Mouse (Mus musculus) kidney, embryonic 15.5 days (tissue): Measurements from ENCODE around the gene Sipa1l2. TPM values are rescaled to one million over a fixed set of nuclear protein-coding genes. Genes with fewer than 3 reads are reported as not detected.

Experiments
- ATAC-seq: fragments of 200-750 bp; cut with Nextera tagmentation; replicated peaks from 2 replicates; pipeline ENCODE4 v1.8.0; 2017; ENCODE audit warnings: moderate TSS enrichment; ENCODE audit not compliant: low FRiP score
- H3K27ac ChIP-seq: fragments of 300-500 bp; sonication (generic); 2 replicates; pipeline ENCODE4 v1.5.1; 2015; ENCODE audit warnings: mild to moderate bottlenecking, inconsistent platforms
- H3K27me3 ChIP-seq: fragments of 300-500 bp; sonication (generic); 2 replicates; pipeline ENCODE4 v1.6.1; 2015; ENCODE audit warnings: inconsistent platforms
- H3K36me3 ChIP-seq: fragments of 300-500 bp; sonication (generic); 2 replicates; pipeline ENCODE4 v1.6.1; 2015; ENCODE audit warnings: inconsistent platforms
- H3K4me1 ChIP-seq: fragments of 300-500 bp; sonication (generic); 2 replicates; pipeline ENCODE4 v1.6.1; 2015; ENCODE audit warnings: inconsistent platforms
- H3K4me2 ChIP-seq: fragments of 300-500 bp; sonication (generic); 2 replicates; pipeline ENCODE4 v1.6.1; 2015; ENCODE audit warnings: moderate library complexity, mild to moderate bottlenecking, inconsistent platforms
- H3K4me3 ChIP-seq: fragments of 300-500 bp; sonication (generic); replicated peaks from 2 replicates; pipeline ENCODE4 v1.5.1; 2015; ENCODE audit warnings: mild to moderate bottlenecking, inconsistent platforms
- H3K9ac ChIP-seq: fragments of 300-500 bp; sonication (generic); 2 replicates; pipeline ENCODE4 v1.6.1; 2015; ENCODE audit warnings: mild to moderate bottlenecking, inconsistent platforms
- H3K9me3 ChIP-seq: fragments of 300-500 bp; sonication (generic); replicated peaks from 2 replicates; pipeline ENCODE4 v1.6.1; 2016; ENCODE audit warnings: inconsistent platforms
- WGBS: fragments of 180-500 bp; shearing (Covaris S2); methylation state at CpG from one replicate; pipeline ENCODE4 v1.1.7; 2015; ENCODE audit warnings: mixed read lengths; 5-methylcytosine and 5-hydroxymethylcytosine counted together
- polyA plus RNA-seq: library from polyadenylated mRNA; unstranded; fragments of >200 nt; fragmentation: Nextera tagmentation; extraction: Ambion mirVana; gene quantifications from 2 replicates; pipeline ENCODE4 v1.2.1, GENCODE M21; 2015

Sipa1l2 gene
- polyA plus RNA-seq, 1 experiment from 2014 or later = 17.4 TPM

DNA sequence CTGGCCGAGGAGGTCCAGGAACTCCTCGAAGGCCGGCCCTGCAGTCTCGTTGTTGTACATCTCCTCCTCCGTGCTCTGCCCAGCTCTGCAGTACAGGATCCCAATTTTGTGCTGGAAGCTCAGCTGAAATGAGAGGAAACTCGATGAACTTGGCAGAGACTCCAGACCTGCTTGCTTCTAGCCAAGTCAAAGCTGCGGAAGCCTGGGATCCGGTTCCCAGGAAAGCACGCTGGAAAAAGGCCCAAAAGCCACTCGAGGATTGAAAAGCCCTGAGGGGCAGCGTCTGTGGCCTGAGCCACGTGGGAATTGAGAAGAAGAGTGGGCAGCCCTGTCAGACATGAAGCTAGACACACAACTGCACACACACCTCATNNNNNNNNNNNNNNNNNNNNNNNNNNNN is 94.7 kb downstream of the Sipa1l2 start:
- H3K4me1 ChIP-seq = peaks cover 5% of the 10 kb centered on the region; the same call in 1 of the 2 replicates
- WGBS = 69% methylated on average over 12 of the region's 12 CpGs

DNA sequence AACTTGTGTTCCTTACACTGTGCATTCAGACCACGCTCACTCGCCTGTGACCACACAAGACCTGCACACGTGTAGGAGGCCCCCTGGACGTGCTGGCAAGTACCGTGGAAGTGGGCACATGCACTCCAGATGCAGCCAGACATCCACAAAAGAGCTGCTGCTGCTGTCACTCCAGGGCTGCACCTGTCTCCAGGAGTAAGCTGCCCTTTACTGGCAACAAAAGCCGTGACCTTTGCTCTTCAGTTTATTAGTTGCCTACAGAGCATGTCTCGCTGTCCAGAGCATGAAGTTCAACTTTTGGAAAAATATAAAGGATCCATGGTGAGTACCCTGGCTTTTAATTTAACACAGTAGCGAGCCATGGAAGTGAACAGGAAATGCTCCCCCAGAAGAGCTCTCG is 98.2 kb downstream of the Sipa1l2 start:
- Histone ChIP-seq H3K9me3 (no peaks in the 10 kb centered on the region), H3K4me2 (no peak overlapping the region), H3K9ac (no peak overlapping the region), H3K4me1 (peaks cover 5% of the 10 kb centered on the region; the same call in 1 of the 2 replicates), H3K27ac (no peak overlapping the region), H3K4me3 (no peak overlapping the region), H3K36me3 (peaks cover 70% of the 10 kb centered on the region), H3K27me3 (no peaks in the 10 kb centered on the region)
- no peak for ATAC-seq
- WGBS = 67% methylated on average over 9 of the region's 9 CpGs

More for the DNA sequence above, 94.7 kb downstream of the Sipa1l2 start:
- Histone ChIP-seq H3K4me3 (no peak overlapping the region), H3K27ac (0 out of 2 replicates have a peak overlapping the region, but pooled peaks have one; percentile 28), H3K9ac (no peak overlapping the region), H3K4me2 (no peak overlapping the region), H3K36me3 (peaks cover 65% of the 10 kb centered on the region), H3K27me3 (no peaks in the 10 kb centered on the region), H3K9me3 (no peaks in the 10 kb centered on the region)
- ATAC-seq = no peak

DNA sequence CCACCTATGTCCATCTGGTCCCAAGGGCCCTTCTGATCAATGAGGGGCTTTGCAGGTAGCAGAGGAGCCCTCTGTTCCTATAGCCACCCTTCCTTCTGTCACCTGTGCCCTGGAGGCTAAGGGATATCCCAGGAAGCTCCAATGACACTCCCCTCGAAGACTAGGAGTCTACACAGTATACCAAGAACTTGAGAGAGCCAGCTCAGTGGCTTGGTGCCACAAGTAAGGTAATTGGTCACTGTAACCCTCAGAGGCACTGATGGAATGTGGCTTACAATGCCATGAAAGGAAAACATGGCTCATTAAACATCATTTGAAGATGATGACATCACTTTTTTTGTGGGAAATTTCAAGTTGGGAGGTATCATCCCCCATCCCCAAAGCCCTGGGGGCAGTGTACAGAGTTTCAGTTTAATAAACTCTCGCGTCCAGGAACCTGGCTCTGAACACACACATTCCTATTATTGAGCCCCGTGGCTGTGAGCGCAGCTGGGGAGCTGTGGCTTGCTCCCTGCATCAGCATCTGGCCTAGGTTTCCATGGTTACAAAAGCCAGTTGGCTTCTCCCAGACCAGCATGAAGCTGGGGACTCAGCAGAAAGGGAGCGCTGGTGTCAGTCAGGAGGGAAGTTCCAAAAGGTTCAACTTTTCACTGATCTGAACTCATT is 104.3 kb downstream of the Sipa1l2 start:
- Histone ChIP-seq H3K4me3 (no peak overlapping the region), H3K27me3 (no peaks in the 10 kb centered on the region), H3K4me2 (no peak overlapping the region), H3K9ac (no peak overlapping the region), H3K9me3 (no peaks in the 10 kb centered on the region), H3K4me1 (peaks cover 21% of the 10 kb centered on the region), H3K27ac (no peak overlapping the region), H3K36me3 (peaks cover 51% of the 10 kb centered on the region)
- WGBS = 60% methylated on average over 6 of the region's 6 CpGs
- 0 out of 2 replicates have a peak, but pooled peaks have one; percentile 15 for ATAC-seq

DNA sequence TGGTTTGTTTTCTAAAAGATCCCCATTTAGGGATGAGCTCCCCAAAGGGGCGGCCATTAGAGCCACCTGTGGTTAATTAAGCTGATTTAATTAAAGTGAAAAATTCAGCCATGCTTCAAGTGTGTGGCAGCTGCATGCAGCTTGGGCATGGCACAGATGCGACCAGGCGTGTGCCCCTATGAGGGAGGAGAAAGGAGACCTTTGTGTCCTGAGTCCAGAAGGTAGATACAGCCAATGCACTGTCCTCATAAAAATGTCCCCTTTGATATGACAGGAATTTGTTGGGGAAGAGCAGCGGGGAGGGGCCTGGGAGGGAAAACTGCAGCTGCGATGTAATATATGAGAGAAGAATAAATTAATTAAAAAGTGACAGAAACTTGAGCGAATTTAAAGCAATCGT is 106.7 kb downstream of the Sipa1l2 start:
- Histone ChIP-seq H3K36me3 (peaks cover 47% of the 10 kb centered on the region), H3K9ac (no peak overlapping the region), H3K27ac (no peak overlapping the region), H3K27me3 (no peaks in the 10 kb centered on the region), H3K4me2 (no peak overlapping the region), H3K4me1 (peaks cover 25% of the 10 kb centered on the region), H3K4me3 (no peak overlapping the region), H3K9me3 (no peaks in the 10 kb centered on the region)
- no peak for ATAC-seq
- 70% methylated on average over 7 of the region's 7 CpGs for WGBS

DNA sequence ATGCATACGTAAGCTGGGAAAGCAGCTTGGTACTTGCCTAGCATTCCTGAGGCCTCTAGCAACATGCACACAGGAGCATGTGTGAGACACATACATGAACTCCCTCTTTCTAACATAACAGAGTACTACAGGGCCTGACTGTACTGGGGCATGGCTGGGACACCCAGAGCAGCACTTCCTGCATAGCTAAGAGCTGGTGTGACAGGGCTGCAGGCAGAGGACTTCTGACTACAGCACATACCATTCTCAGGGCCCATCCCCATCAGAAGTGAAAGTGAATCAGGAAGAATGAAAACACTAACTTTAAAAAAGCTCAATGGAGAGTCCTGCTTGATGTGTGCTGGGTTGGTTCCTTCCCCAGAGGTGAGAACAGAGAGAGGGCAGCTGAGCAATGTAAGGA is 108.1 kb downstream of the Sipa1l2 start:
- no peak for ATAC-seq
- 80% methylated on average over 1 of the region's 1 CpGs for WGBS
- H3K27ac ChIP-seq = no peak overlapping the region

DNA sequence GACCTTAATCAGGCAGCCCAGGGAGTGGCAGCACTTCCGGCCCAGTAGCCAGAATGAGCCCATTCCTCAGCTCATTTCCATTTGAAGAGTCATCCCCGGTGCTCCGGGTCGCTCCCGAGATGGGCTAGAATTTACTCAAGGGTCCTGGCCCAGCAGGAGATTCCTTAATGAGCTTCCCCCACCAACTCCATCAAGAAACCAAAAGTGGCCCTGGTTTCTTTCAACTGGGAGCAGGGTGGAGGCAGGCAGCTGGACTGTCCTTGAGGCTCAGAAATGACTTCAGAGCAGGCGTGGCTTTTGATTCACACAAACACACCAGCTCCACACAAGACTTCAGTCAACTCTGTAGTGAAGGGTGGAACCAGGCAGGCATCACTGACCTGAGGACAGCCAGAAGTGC is 109.0 kb downstream of the Sipa1l2 start:
- 47% methylated on average over 6 of the region's 6 CpGs for WGBS
- no peak for ATAC-seq

More for the DNA sequence above, 108.1 kb downstream of the Sipa1l2 start:
- Histone ChIP-seq H3K36me3 (peaks cover 42% of the 10 kb centered on the region), H3K27me3 (no peaks in the 10 kb centered on the region), H3K4me2 (no peak overlapping the region), H3K9ac (no peak overlapping the region), H3K4me3 (no peak overlapping the region), H3K4me1 (peaks cover 25% of the 10 kb centered on the region), H3K9me3 (no peaks in the 10 kb centered on the region)

DNA sequence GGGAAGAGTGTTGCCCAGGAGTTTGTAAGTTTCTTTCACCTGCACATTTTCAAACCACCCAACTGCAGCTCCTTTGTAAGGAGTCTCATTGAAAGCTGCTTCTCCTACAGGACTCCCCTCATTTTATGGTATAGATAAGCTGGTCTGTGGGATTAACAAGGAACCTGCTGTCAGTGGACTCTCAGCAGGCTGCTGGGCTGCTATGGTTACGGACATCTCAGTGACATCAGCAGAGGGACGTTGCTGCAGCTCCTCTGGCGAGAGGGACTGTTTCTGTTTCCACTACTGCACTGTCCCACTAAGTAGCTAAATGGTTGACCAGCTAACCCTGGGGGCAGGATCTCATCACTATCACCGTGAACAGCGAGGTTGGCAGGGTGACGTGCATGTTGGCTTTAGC is 120.6 kb downstream of the Sipa1l2 start:
- peaks cover 84% of the 10 kb centered on the region for H3K36me3 ChIP-seq
- 0 out of 2 replicates have a peak, but pooled peaks cover 3% of the 10 kb centered on the region for H3K4me1 ChIP-seq
- ATAC-seq = no peak
- no peak overlapping the region for H3K9ac ChIP-seq
- no peak overlapping the region for H3K4me2 ChIP-seq
- H3K27ac ChIP-seq = no peak overlapping the region
- no peaks in the 10 kb centered on the region for H3K27me3 ChIP-seq
- no peaks in the 10 kb centered on the region for H3K9me3 ChIP-seq
- WGBS = 60% methylated on average over 6 of the region's 6 CpGs
- H3K4me3 ChIP-seq = no peak overlapping the region

More for the DNA sequence above, 109.0 kb downstream of the Sipa1l2 start:
- no peak overlapping the region for H3K9ac ChIP-seq
- H3K4me1 ChIP-seq = peaks cover 25% of the 10 kb centered on the region
- H3K9me3 ChIP-seq = no peaks in the 10 kb centered on the region
- no peak overlapping the region for H3K27ac ChIP-seq
- no peak overlapping the region for H3K4me2 ChIP-seq
- no peak overlapping the region for H3K4me3 ChIP-seq
- H3K36me3 ChIP-seq = peaks cover 41% of the 10 kb centered on the region
- no peaks in the 10 kb centered on the region for H3K27me3 ChIP-seq

DNA sequence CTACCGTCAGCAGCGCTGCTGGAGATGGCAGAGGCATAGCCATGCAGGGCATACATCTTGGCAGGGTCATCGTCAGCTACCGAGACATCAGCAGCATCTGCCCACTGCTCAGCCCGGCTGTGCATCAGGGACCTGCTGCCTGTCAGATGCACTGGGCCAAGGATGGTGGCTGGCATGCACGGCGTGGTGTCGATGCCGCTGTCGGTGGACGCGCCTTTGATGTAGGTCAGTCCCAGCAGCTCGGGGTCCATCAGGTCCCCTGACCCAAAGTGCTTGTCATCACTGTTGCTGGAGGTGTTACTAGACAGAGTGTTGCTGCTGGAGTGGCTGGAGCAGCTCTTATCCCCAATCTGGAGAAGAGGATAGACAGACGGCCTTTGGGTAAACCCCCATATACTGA is 122.1 kb downstream of the Sipa1l2 start:
- Histone ChIP-seq H3K27ac (no peak overlapping the region), H3K9me3 (no peaks in the 10 kb centered on the region)
- 90% methylated on average over 14 of the region's 14 CpGs for WGBS

DNA sequence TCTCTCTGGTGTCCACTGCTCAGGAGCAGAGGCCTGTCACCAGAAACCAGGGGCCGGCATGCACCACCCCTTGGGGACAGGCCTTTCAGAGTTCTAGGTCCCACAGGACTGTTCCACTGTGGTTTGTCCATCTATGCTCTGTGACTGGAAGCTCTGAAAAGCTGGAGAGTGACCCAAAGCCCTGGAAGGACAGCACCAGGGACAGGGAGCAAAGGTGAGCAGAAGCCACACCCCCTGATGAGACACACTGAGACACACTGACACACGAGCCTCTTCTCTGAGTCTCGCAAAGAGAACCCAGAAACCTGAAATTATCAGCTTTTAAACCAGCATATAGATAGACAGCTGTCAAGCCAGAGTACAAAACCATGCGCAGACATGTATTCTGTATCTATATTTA is 123.4 kb downstream of the Sipa1l2 start:
- Histone ChIP-seq H3K27me3 (no peaks in the 10 kb centered on the region), H3K36me3 (peaks cover 86% of the 10 kb centered on the region)

More for the DNA sequence above, 122.1 kb downstream of the Sipa1l2 start:
- peaks cover 84% of the 10 kb centered on the region for H3K36me3 ChIP-seq
- H3K4me3 ChIP-seq = no peak overlapping the region
- H3K27me3 ChIP-seq = no peaks in the 10 kb centered on the region
- H3K9ac ChIP-seq = no peak overlapping the region
- ATAC-seq = no peak
- no peak overlapping the region for H3K4me2 ChIP-seq
- 0 out of 2 replicates have a peak, but pooled peaks cover 3% of the 10 kb centered on the region for H3K4me1 ChIP-seq

DNA sequence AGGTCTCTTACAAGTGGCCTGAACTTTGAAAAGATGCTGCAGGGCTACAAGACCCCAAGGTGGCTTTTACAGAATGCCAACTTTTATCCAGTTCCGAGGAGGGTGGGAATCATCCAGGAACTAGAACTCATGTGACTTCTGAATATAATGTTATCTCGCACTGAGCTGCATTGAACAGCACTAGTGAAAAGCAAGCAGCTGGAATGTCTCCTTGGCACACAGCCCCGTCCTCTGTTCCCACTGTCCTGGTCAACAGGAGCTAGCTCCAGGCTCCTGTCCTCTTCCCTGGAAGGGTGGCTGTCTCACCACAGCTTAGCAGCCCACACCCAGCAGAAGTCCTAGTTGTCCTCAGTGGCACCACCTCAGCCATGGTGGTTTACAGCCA is 124.4 kb downstream of the Sipa1l2 start:
- no peaks in the 10 kb centered on the region for H3K9me3 ChIP-seq
- no peak overlapping the region for H3K27ac ChIP-seq
- H3K4me1 ChIP-seq = 0 out of 2 replicates have a peak, but pooled peaks cover 3% of the 10 kb centered on the region
- no peak overlapping the region for H3K9ac ChIP-seq
- H3K4me2 ChIP-seq = no peak overlapping the region
- no peaks in the 10 kb centered on the region for H3K27me3 ChIP-seq
- 67% methylated on average over 3 of the region's 3 CpGs for WGBS
- H3K36me3 ChIP-seq = peaks cover 86% of the 10 kb centered on the region
- H3K4me3 ChIP-seq = no peak overlapping the region
- no peak for ATAC-seq

More for the DNA sequence above, 123.4 kb downstream of the Sipa1l2 start:
- 0 out of 2 replicates have a peak, but pooled peaks cover 3% of the 10 kb centered on the region for H3K4me1 ChIP-seq
- no peaks in the 10 kb centered on the region for H3K9me3 ChIP-seq
- 78% methylated on average over 4 of the region's 4 CpGs for WGBS
- ATAC-seq = no peak
- no peak overlapping the region for H3K4me2 ChIP-seq
- no peak overlapping the region for H3K9ac ChIP-seq
- H3K27ac ChIP-seq = no peak overlapping the region
- H3K4me3 ChIP-seq = no peak overlapping the region

DNA sequence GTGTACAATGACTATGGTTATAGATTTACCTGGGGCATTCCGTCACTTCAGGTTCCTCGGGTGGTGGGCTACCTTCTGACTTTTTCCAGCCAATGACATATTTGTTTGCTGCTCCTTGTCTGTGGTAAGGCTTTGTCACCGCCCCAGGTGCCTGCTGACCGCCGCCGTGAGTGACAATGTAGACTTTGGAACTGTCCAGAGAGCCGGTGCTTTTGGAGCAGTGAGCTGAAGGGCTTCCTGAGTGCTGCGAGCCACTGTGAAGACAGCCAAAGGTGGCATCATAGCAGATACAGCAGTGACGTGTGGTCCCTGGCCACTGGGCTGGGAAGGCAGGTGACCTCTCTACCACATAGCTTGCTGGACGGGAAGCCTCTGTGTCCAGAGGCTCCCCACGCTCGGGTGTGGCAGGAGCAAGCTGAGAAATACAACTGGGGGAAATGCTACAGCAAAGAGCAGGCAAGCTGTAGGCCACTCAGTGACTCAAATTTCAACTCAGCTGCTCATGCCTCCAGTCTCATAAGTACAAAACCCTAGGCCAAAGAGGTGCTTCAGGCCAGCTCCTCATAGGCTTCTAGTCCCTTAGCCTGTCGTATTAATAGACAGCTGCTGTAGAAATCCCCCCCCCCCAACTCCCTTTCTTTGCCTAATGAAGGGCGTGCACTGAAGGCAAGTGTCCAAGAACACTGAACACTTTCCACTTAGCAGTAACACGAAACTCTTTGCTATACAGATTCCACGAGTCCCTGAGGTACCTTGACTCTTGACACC is 125.0 kb downstream of the Sipa1l2 start:
- H3K4me3 ChIP-seq = no peak overlapping the region
- H3K27me3 ChIP-seq = no peaks in the 10 kb centered on the region
- H3K9me3 ChIP-seq = no peaks in the 10 kb centered on the region
- H3K27ac ChIP-seq = no peak overlapping the region
- H3K4me1 ChIP-seq = 0 out of 2 replicates have a peak, but pooled peaks cover 3% of the 10 kb centered on the region
- H3K36me3 ChIP-seq = peaks cover 84% of the 10 kb centered on the region
- H3K9ac ChIP-seq = no peak overlapping the region
- no peak overlapping the region for H3K4me2 ChIP-seq
- 80% methylated on average over 16 of the region's 16 CpGs for WGBS
- no peak for ATAC-seq
